Mouse (Mus musculus) embryonic facial prominence, embryonic 10.5 days (tissue): ENCODE results near the gene Abcc2. TPM values are rescaled to one million over a fixed set of nuclear protein-coding genes. Genes with fewer than 3 reads are reported as not detected.

ENCODE experiments used
- DNase-seq: peaks from one replicate; pipeline ENCODE4 v3.0.0-alpha.2; 2017; ENCODE audit warnings: low spot score
- H3K27ac ChIP-seq: fragments of 300-500 bp; sonication (generic); replicated peaks from 2 replicates; pipeline ENCODE4 v1.5.1; 2016; ENCODE audit warnings: mild to moderate bottlenecking
- H3K27me3 ChIP-seq: fragments of 300-500 bp; sonication (generic); replicated peaks from 2 replicates; pipeline ENCODE4 v1.6.1; 2016; ENCODE audit warnings: low read depth, mild to moderate bottlenecking; ENCODE audit not compliant: poor library complexity, severe bottlenecking
- H3K36me3 ChIP-seq: fragments of 300-500 bp; sonication (generic); replicated peaks from 2 replicates; pipeline ENCODE4 v1.6.1; 2016; ENCODE audit warnings: mild to moderate bottlenecking, moderate library complexity
- H3K4me1 ChIP-seq: fragments of 300-500 bp; sonication (generic); 2 replicates; pipeline ENCODE4 v1.6.1; 2016
- H3K4me3 ChIP-seq: fragments of 300-500 bp; sonication (generic); 2 replicates; pipeline ENCODE4 v1.5.1; 2016; ENCODE audit warnings: mild to moderate bottlenecking, moderate library complexity
- H3K9me3 ChIP-seq: fragments of 300-500 bp; sonication (generic); 2 replicates; pipeline ENCODE4 v1.6.1; 2016; ENCODE audit warnings: mild to moderate bottlenecking
- WGBS: fragments of 180-500 bp; shearing (Covaris S2); methylation state at CpG from one replicate; pipeline ENCODE4 v1.1.7; 2016; 5-methylcytosine and 5-hydroxymethylcytosine counted together
- polyA plus RNA-seq: library from polyadenylated mRNA; unstranded; fragments of >200 nt; fragmentation: Nextera tagmentation; extraction: Ambion mirVana; gene quantifications from 2 replicates; pipeline ENCODE4 v1.2.1, GENCODE M21; 2016

The Abcc2 gene
- polyA plus RNA-seq, 1 experiment from 2014 or later, result not detected

DNA sequence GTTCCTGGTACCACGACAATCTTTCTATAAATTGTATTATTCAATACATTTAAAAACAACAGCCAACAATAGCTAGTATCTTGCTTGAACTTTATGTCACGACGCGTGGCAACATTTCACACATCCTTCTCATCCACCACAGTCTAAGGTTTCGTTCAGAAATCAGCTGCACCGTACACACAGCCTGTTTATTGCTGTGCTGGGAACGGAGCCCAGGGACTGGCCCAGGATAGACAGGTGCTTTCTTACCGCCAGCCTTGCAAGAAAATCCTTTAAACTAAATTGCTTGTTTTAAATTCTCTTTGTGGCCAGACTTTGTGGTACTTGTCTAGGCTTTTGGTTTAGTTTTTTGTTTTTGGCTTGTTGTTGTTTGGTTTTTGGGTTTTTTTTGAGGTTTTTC lies 95.4 kb downstream of the Abcc2 start:
- no peak for DNase-seq
- peaks cover 4% of the 10 kb centered on the region; the same call in 1 of the 2 replicates for H3K9me3 ChIP-seq
- H3K4me1 ChIP-seq, result peaks cover 51% of the 10 kb centered on the region
- 90% methylated on average over 8 of the region's 8 CpGs for WGBS
- H3K4me3 ChIP-seq, result no peak overlapping the region
- no peaks in the 10 kb centered on the region for H3K27me3 ChIP-seq
- H3K36me3 ChIP-seq, result peaks cover 30% of the 10 kb centered on the region
- no peak overlapping the region for H3K27ac ChIP-seq

DNA sequence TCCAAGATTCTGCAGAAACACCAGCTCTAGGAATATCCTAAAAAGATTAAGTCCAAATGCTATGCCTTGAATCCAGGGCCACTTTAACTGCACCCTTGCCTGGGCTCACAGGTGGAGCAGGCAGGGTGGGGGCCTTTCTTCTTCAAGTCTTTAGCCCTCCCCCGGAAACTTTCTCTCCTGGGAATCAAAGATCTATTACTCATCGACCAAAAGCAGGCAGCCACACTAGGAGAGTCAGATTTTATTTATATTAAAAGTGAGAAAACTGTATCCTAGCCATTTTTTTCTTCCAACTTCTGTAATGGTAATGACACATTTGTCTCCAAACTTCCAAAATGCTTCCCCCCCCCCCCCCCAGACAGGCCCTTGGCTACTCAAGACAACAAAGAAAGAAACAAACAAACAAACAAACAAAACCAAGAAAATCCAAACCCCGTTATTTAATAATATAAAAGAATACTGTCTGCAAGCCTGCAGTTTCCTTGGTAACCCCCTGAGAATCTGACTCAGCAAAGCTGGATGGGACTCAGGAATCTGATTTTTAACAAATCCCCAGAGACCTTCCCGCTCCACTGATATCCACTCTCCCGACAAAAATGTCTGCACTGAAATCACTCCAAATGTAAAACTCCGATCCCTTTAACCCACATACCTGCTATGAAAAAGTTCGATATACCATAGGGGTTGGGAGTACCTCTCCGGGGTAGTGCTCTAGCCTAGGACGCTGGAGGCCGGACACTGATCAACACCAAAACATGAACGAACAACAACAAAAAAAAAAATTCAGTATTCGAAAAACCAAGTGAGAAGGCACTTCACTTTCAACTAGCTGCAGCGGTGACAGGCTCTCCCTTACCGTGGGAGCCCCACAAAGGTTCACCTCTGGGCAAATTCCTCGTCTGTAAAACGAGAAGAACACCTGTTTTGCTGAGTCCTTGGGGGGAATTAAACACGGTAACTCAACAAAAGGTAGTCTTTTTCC lies 96.4 kb downstream of the Abcc2 start:
- peaks cover 4% of the 10 kb centered on the region; the same call in 1 of the 2 replicates for H3K9me3 ChIP-seq
- peak; percentile 28 for DNase-seq
- H3K36me3 ChIP-seq, result peaks cover 19% of the 10 kb centered on the region
- H3K27ac ChIP-seq, result peak overlapping the region; percentile 96
- H3K27me3 ChIP-seq, result no peaks in the 10 kb centered on the region
- peak overlapping the region; percentile 76 for H3K4me3 ChIP-seq
- H3K4me1 ChIP-seq, result peaks cover 60% of the 10 kb centered on the region
- 8% methylated on average over 17 of the region's 17 CpGs for WGBS

DNA sequence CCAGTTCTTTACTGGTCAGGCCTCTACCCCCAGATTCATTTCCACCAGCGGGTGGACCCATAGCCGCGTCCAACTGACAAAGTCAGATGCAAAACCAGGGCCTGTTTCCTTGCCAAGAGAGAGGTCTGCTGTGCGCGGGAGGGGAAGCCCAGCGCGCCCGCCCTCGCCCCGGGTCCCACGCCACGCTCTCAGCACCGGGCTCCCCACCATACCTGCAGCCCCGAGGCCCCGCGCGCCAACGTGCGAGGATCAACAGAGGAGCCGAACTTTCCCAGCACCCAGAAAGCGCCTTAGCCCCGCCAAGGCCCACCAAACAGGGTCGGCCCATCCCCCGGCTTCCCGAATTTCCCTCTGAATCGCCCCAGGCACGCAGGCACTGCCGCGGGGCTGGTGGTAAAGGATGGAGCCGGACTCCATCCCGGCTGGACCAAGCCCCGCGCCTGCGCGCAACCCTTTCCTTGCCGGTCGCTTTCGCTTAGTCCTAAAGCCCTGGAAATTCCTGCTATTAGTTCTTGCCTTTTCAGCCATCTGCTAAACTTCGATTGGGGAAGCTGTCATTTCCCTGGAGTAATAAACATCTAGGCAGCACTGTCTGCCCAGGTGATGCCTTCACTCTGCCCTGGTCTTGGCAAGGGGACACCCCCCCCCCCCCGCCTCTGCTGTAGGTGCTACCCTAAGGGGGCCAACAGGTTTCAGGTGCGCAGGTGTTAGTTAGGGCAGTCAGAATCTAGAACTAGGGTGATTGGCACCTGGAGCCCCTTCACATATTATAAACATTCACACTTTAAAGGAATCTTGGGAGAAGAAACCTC lies 97.6 kb downstream of the Abcc2 start:
- Histone ChIP-seq H3K4me1 (peaks cover 67% of the 10 kb centered on the region), H3K36me3 (peaks cover 7% of the 10 kb centered on the region), H3K4me3 (peak overlapping the region; percentile 76), H3K27ac (peak overlapping the region; percentile 96), H3K9me3 (peaks cover 4% of the 10 kb centered on the region; the same call in 1 of the 2 replicates), H3K27me3 (no peaks in the 10 kb centered on the region)
- 2% methylated on average over 41 of the region's 41 CpGs for WGBS
- peak; percentile 94 for DNase-seq

DNA sequence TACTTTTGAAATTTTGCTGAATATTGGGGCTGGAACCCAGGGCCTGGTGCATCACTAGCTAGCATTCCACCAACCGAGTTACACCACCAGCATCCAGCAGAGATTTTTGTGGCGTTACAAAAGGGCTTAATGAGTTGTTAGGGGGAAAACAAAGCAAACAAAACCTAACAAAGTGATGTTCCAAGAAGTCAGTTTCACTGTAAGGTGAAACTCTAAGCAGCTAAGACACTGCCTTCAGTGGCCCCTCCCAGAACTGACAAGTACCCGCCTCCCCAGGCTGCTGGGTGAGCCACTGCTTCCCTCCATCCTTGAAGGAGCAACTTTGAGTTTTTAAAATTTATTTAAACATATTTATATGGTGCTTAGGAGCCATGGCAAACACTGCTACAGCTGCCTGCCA lies 98.4 kb downstream of the Abcc2 start:
- peaks cover 71% of the 10 kb centered on the region for H3K4me1 ChIP-seq
- no peak overlapping the region for H3K27ac ChIP-seq
- 12% methylated on average over 3 of the region's 3 CpGs for WGBS

DNA sequence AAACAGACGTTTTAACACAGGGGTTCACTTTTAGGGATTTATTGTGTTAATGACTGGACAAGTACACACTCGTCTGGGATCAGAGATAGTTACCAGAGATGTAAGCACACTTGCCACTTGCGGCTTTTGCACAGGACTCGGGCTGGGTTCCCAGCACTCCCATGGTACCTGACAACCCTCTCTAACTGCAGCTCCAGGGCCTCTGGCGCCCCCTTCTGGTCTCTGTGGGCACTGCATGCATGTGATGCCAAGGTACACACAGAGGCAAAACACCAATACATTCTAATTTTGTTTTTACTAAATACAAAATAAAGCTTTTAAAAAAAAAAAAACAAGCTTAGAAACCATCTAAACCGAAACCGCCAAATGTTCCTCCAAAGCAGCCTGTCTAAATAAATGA lies 99.6 kb downstream of the Abcc2 start:
- peaks cover 64% of the 10 kb centered on the region for H3K4me1 ChIP-seq
- H3K36me3 ChIP-seq, result no peaks in the 10 kb centered on the region
- no peak overlapping the region for H3K27ac ChIP-seq
- peaks cover 4% of the 10 kb centered on the region; the same call in 1 of the 2 replicates for H3K9me3 ChIP-seq
- H3K27me3 ChIP-seq, result no peaks in the 10 kb centered on the region
- DNase-seq, result no peak
- 88% methylated on average over 7 of the region's 7 CpGs for WGBS
- no peak overlapping the region for H3K4me3 ChIP-seq

More for the DNA sequence above, 98.4 kb downstream of the Abcc2 start:
- Histone ChIP-seq H3K9me3 (peaks cover 4% of the 10 kb centered on the region; the same call in 1 of the 2 replicates), H3K36me3 (no peaks in the 10 kb centered on the region), H3K4me3 (no peak overlapping the region), H3K27me3 (no peaks in the 10 kb centered on the region)
- DNase-seq, result no peak

DNA sequence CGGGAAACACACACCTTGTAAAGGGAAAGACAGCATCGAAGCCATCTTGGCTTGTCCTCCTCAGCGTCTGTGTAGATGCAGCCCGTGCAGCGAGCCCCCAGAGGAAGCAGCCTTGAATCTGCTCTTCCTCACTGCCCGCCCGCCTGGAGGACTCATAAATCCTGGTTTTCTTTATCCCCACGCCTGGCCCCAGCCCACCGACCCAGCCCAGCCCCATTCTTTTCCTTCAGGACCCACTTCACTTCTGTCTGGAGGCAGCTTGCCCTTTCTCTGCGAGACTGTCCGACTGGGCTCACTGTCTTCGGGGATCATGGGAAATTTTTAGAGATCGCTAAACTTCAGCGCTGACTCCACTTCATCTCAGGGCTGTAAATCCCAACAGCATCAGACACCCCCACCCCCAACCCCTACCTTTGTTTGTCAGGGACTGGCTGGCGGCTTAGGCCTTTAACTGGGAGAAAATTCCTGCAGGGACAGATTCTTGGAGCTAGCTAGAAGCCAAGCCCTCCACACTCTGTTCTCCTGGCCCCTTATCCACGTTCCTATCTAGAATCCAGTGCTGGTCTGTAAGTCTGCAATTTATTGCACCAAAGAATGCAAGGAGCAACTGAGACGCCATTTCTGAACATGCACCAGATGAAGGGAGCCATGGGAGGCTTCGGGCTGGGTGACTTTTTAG lies 101.0 kb downstream of the Abcc2 start:
- WGBS, result 36% methylated on average over 18 of the region's 18 CpGs
- DNase-seq, result peak; percentile 75
- peaks cover 56% of the 10 kb centered on the region for H3K4me1 ChIP-seq
- no peaks in the 10 kb centered on the region for H3K27me3 ChIP-seq
- H3K9me3 ChIP-seq, result peaks cover 4% of the 10 kb centered on the region; the same call in 1 of the 2 replicates
- no peaks in the 10 kb centered on the region for H3K36me3 ChIP-seq
- peak overlapping the region; percentile 25 for H3K4me3 ChIP-seq
- peak overlapping the region; percentile 75 for H3K27ac ChIP-seq

DNA sequence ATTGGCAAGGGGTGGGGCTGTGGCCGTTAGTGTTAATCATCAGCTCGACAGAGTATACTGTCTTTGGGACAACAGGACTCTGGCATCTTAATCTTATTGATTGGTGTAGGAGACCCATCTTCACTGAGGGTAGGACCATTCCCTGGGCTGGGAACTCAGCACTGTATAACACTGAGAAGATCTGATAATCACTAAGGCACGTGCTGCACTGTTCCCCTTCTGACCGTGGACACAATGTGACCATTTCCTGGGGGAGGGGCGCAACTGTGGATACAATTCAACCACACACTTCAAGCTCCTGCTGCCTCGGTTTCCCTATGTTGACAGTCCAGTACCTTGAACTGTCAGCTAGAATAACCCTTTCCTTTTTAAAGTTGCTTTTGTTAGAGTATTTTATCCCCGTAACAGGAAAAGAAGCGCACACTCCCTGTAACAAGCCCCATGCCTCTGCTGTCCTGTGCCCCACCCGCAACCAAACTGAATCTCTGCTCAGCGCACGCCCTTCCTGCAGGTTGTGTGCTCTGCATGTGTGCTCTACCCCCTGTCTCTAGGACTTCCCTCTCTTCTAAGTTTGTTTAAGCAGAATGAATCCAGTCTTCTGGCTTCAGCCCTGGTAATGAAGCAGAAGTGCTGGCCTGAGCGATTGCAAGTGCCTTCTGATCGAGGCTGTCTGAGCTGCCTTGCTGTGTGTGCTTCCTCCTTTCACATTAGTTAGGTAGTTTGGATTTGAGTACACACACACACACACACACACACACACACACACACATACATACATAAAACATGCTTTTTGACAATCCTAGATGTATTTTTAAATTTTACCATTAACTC lies 102.9 kb downstream of the Abcc2 start:
- H3K27ac ChIP-seq, result no peak overlapping the region
- H3K36me3 ChIP-seq, result no peaks in the 10 kb centered on the region
- peaks cover 41% of the 10 kb centered on the region for H3K4me1 ChIP-seq
- peaks cover 4% of the 10 kb centered on the region; the same call in 1 of the 2 replicates for H3K9me3 ChIP-seq
- WGBS, result 81% methylated on average over 13 of the region's 13 CpGs
- no peaks in the 10 kb centered on the region for H3K27me3 ChIP-seq
- no peak overlapping the region for H3K4me3 ChIP-seq
- no peak for DNase-seq

DNA sequence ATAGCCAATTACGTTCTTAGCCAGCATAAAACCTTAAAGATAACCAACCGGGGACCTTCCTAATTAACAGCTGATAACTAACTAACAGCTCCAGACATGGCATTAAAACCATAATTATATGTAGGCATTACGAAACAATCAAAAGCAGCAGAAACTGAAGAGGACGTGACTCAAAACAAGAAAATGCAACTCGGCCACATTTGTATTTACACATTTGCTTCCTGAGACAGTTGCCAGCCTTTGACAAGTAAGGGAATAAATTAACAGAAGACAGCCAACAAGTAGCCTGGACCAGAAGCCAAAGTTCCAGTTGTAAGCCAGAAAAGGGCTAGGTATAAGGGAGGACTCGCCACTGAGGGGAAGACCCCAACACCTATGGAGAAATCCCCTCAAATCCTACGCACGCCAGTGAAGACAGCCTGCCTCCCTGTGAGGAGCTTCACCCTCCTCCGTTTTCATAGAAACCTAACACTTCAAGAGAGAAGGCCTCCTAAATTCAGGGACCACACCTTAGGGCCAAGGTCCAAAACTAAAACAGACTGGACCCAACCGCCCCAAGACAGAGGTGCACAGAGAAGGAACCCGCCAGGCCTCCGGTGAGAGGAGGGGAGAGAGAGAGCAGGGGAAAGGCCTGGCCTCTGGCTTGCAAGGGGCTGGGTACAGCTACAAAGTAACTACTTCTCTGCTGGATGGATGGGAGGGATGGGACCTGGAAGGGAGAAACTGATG lies 104.5 kb downstream of the Abcc2 start:
- Histone ChIP-seq H3K9me3 (peaks cover 3% of the 10 kb centered on the region; the same call in 1 of the 2 replicates), H3K27ac (no peak overlapping the region), H3K36me3 (no peaks in the 10 kb centered on the region), H3K4me1 (peaks cover 42% of the 10 kb centered on the region), H3K27me3 (no peaks in the 10 kb centered on the region), H3K4me3 (no peak overlapping the region)
- DNase-seq, result no peak
- 77% methylated on average over 12 of the region's 12 CpGs for WGBS

DNA sequence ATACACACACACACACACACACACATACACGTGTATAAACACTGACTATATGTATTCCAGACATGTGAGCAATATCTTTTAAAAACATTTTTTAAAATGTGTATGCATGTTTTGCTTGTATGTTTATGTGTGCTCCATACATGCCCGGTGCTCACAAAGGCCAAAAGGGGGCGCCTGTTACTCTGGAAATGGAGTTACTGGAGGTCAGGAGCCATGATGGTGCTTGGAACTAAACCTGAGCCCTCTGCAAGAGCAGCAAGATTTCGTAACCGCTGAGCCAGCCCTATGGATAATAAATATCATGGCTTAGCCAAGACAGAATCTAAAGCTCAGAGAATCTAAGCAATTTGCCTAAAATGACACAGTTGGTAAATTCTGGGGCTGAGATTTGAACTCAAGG lies 105.2 kb downstream of the Abcc2 start:
- no peaks in the 10 kb centered on the region for H3K9me3 ChIP-seq
- DNase-seq, result no peak
- H3K27me3 ChIP-seq, result no peaks in the 10 kb centered on the region
- H3K4me3 ChIP-seq, result no peak overlapping the region
- H3K27ac ChIP-seq, result no peak overlapping the region
- no peaks in the 10 kb centered on the region for H3K36me3 ChIP-seq
- 80% methylated on average over 5 of the region's 5 CpGs for WGBS
- H3K4me1 ChIP-seq, result peaks cover 42% of the 10 kb centered on the region

DNA sequence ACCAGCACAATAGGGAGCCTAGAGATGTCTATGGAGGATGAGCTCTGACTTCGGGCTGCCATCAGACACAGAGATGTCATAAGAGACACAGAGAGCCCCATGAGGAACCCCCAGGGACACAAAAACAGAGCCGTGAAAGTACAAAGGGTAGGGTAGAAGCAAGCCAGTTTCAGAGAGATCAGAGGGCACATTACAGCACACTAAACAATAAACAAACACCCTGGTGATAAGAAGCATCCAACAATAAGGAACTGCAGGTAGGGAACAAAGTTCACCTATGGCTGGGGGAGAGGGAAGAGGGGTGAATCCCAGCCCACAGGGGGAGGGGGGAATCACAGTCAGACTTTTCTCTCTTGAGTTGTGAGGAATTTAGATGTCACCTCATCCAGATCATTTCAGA lies 105.7 kb downstream of the Abcc2 start:
- Histone ChIP-seq H3K4me3 (no peak overlapping the region), H3K36me3 (no peaks in the 10 kb centered on the region), H3K27ac (no peak overlapping the region), H3K4me1 (peaks cover 40% of the 10 kb centered on the region), H3K27me3 (no peaks in the 10 kb centered on the region), H3K9me3 (no peaks in the 10 kb centered on the region)
- 81% methylated on average over 2 of the region's 2 CpGs for WGBS
- DNase-seq, result no peak
